Mouse (Mus musculus): ENCODE data around the gene Dennd2d.
A peak's percentile ranks its signal among the peaks of the same experiment; 100 is the strongest.

Dennd2d gene

DNA sequence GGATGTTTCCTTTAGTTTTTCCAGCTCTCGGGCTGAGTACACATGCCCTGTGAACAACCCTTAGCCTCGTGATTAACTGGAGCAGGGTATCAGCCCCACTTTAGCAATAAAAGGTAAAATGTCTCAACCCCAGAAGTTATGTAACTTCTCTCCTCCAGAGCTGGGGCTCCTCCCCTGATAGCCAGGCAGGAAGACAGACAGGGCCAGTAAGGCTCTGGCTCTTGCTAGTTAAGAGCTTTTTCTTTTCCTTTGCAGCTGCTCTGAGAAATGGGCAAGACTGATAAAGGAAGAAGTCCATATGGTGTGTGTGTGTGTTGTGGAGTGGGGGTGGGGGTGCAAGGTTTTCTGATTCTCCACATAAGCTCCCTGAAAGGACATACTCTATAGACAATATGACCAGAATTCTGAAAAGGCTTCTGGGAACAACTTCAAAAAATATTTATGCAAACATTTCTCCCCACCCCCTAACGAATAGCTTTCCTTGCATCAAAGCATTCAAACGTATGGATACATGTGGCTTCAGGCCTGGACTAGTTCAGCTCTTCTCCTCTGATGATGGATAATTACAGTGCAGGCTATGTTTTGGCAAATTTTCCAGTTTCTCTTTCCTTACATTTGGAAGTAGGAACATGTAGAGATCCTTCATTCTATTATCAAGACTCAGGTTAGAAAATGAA is 14.0 kb downstream of the Dennd2d start:
- DNase-seq (ENCODE audit: low read depth), result no peak

DNA sequence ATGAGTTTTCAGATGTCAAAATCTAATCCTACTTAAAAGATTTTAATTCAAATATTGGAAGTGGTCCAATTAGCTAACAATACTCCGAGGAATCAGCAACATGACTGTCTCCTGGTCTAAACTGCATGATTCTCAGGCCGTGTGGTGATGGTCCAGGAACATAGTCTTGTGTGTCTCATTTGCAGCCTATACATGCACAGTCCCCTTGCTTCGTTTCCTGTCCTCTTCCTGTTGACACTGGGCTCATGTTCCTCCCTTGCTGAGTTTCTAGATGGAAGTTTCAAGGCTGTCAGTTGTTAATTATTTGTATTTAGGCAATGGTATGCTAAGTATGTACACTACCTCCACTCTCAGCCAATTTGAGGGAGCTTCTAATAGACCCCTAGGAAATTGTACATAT is 14.8 kb downstream of the Dennd2d start:
- DNase-seq (ENCODE audit: low read depth), result no peak

DNA sequence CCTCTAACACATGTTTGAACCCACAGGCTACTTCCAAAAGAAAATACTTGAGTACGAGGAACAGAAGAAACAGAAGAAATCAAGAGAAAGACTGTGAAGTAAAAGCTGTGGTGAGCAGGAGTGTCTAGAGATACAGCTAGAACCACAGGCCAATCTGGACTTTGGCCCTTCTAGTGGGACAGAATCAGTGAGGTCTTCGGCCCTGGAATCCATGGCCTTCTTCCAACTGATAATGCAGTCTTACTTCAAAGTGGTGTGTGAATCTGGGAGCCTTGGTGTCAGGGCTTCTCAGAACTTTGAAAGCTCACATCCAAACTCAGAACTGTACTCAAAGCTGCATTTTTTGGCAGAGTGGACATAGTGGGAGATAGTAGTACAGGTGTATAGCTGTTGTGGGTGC is 18.3 kb downstream of the Dennd2d start:
- no peak for DNase-seq (ENCODE audit: low read depth)

DNA sequence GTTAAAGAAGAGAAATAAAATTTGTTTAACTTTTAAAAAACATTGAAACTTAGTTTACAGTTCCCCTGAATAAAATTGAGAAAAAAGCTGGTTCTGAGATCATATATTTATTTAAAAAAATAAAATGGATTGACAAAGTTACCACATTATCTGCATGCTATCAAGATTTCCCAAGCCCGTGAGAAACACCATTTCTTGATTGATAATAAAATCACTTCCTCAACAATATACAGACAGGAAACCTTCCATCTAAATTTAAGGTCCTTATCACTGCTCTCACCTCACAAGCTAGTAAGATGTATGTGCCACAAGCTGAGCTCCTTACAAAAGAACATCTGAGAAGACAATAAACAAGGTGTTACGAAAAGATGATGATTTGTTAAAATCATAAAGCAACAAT is 20.7 kb downstream of the Dennd2d start:
- DNase-seq (ENCODE audit: low read depth), result no peak

DNA sequence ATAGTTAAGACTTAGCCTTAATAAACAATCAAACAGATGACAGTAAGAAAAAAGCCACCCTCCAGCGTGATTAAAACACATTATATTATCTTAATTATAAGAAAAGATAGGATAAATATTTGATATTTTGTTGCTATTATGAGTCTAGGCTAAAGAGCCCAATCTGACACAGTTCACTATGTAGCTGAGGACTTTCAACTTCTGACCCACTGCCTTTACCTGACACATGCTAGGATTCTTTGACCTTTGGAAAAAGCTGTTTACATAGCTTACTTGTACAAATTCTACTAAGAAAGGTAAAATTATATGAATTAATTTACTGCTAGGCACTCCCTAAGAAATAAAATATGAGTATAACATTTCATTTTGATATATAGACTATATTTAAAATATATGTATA is 28.5 kb downstream of the Dennd2d start:
- no peak for DNase-seq (ENCODE audit: low read depth)

DNA sequence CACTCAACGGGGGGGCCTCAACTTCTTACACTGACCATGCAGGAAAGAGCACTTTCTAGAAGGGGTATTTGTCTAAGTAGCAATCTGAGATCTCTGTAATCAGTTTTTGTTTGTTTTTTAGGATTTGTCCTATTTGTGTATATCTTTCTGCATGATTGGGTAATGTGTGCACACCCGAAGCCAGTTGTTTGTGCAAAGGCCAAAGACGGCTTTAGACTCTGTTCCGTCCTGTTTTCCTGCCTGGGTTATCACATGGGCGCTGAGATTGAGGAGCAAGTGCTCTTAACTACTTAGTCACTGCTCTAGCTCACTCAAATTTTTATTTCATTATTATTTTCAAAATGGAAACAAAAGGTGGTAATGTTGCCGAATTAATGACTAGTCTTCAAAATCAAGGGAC is 32.8 kb downstream of the Dennd2d start:
- DNase-seq (ENCODE audit: low read depth), result no peak

DNA sequence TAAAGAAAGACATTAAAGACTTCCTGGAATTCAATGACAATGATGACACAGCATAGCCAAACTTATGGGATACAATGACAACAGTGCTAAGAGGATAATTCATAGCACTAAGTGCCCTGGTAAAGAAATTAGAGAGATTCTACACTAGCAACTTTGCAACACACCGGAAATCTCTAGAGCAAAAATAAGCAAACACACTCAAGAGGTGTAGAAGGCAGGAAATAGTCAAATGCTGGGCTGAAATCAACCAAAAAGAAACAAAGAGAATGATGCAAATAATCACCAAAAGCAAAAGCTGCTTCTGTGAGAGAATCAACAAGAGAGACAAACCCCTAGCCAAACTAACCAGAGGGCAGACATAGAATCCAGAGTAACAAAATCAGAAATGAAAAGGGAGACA is 40.5 kb downstream of the Dennd2d start:
- DNase-seq (ENCODE audit: low read depth), result no peak

DNA sequence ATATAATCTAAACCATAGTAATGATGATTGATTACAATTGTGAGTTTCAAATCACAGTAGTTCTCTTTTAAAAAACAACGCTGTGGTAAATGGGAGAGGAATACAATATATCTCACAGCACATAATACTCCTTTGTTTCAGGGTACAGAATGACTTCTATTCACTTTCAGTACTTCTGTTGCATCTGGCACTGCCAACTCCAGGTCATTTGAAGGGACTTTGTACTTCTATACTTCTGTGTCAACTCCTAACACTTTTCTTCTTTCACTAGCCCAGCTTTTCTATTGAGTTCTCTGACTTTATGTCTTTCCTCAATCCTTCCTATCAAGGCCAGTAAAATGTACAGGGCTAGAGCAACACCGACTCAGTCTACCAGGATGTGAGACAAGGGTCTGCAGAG is 44.2 kb downstream of the Dennd2d start:
- DNase-seq (ENCODE audit: low read depth), result no peak

DNA sequence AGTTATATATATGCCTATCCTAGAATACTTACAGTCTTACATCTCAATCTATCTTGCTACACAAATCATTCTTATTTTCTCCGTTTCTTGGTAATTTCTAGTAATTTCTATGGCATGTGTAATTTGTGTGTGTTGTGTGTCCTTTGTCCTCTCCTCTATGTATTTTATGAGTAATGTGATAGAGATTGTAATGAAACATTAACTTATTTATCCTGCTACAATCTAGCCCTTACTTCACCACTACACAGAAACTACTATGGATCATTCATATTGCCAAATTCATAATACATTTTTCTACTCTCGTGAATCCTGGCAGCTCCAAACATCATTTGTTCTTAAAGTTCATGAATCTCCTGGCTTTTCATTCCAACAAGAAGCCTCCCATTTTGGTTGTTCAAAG is 45.8 kb downstream of the Dennd2d start:
- DNase-seq (ENCODE audit: low read depth), result no peak

DNA sequence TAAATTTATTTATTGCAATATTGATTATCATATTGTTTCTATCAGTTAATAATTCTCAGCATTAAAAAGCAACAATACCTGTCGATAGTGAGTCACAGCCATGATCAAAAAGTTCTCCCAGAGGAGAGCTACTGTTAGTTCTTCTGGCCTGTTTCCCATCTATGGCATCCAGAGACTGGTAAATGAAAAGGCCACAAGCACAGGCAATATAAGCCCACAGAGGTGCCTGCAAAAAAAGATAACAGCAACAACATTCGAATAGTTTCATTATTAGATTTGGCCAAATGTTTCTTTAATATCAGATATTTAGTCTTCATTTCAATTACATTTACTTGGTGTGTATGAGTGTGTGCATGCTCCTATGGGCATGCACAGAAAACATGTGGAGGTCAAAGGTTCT is 51.1 kb downstream of the Dennd2d start:
- no peak for DNase-seq (ENCODE audit: low read depth)

DNA sequence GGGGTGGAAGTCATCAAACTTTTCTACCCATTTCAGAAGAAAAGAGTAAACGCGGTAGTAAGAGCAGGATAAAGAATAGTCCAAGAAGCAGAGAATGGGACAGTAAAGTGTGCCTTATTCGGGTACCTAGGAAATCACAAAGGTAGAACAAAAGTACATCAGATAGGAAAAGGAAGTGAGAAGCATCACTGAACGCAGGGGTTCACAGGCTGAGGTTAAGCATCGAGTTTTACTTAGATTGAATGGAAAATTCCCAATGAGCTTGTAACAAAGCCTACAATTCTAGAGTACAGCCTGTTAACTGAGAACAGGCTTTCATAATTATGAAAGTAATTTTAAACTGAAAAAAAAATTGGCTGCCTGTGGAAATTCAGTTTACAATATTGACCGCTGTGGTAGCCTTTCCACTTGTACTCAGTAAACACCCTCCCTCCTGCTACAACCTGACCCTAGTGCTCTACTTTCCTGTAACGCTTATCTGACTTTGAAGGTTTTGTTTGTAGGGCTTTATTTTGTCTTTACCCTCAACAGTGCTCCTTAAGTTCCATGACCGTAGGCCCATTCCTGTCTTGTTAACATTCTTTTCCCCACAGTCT is 62.6 kb downstream of the Dennd2d start:
- no peak for DNase-seq (ENCODE audit: low read depth)

DNA sequence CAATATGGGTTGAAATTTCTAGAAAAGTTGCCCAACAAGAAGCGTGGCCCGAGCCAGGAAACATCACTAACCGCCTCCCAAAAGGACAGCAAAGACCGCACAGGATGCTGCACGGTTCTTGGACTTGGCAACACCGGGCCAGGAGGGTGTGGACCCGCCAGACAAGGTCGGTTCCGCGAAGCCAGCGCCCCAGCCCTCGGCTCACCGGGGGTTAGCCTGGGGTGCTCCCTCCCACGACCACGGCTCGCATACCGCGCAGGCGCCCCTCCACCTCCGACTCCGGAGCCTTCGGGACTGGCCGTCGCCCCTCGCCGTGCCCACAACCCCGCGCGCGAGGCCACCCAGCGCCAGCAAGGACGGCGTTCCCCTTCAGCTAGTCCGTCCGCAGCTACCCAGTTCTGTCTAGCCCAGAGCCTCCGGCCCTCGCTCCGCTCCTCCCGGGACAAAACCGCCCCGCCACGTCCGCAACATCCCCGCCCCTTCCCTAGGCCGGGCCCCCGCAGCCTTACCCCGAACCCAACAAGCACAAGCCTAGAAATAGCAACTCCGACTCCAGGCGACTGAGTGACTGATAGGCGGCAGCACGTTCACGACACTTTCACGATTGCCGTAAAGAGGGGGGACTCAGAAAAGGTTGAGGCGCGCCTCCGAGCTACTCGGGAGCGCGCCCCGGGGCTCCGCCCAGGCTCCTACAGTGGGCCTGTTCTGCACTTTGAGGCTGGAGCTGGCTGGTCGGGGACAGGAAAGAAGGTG is 65.1 kb downstream of the Dennd2d start, which contains the start of the genes Dram2 and Cept1:
Gene Dram2 (plus strand): TSS at position 628 of the 753 bp plus-strand sequence.
Gene Cept1 (minus strand): TSS at position 632 of the 753 bp plus-strand sequence.
- DNase-seq (ENCODE audit: low read depth), result peak; percentile 86

DNA sequence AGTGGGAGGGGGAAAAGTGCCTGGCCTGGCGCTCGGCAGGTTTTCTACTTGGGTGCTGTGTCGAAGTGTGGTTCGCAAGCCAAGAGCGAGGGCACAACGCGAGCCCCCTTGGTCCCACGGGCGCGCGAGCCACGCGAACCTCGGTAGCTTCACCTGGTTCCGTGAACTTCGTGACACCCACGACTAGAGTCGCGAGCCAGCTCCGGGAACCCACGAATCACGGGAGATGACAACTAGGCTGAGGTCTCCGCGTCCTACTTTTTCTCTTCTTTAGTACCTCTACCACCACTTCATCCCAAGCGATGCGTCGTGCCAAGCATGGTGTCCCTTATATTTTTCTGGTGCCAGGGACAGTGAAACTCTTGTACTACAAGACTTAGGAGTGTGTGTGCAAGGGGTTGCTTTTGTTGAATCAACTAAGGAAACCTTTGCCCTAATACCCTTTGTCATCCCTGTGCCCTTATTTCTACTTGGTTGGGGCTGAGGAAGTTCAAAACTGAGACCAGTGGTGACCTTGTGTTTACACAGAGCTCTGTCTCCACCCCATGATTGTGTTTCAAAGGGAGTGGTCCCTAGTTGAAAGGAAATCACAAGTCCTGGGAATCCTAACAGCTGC is 65.8 kb downstream of the Dennd2d start:
- no peak for DNase-seq (ENCODE audit: low read depth)

DNA sequence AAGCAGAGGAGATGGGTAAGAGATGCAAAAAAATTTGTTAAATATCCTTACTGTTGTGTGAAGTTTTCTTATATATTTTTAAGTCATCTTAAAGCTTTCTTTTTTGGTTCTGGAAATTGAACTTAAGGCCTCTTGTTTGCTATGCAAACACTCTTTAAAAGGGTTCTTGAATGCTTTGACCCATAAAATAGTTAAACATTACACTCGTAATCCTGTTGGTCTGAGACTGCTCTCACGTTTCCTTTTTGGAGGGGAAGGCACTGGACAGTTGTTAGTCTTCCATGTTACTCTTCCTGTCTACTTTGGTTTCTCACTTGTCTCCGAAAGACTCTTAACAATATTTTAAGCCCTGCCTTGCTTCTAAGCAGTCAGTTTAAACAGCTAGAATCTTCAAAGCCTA is 66.8 kb downstream of the Dennd2d start:
- no peak for DNase-seq (ENCODE audit: low read depth)
